Mouse (Mus musculus) layer of hippocampus, postnatal 25 days (tissue): ENCODE measurements around the gene Gm42688. TPM values are rescaled to one million over a fixed set of nuclear protein-coding genes. Genes with fewer than 3 reads are reported as not detected.
"Not testable (repeated sequence)": the region's sequence is repeated elsewhere in the genome, so short reads cannot be mapped to it uniquely, and the experiment has no call there.

Experiments used
- DNase-seq, 2 experiments: peaks; one replicate each; pipeline ENCODE4 v3.0.0; 2022; ENCODE audit warnings: mixed read lengths in 2 of 2, low spot score in 1 of 2; ENCODE audit errors: extremely low spot score in 1 of 2
- total RNA-seq, 2 experiments: library from RNA; stranded (reverse); gene quantifications; 2 replicates each; pipeline ENCODE4 v1.2.3; 2021

Gm42688 gene
- total RNA-seq, 2 experiments from 2014 or later, result 5.4 to 8.2 TPM

DNA sequence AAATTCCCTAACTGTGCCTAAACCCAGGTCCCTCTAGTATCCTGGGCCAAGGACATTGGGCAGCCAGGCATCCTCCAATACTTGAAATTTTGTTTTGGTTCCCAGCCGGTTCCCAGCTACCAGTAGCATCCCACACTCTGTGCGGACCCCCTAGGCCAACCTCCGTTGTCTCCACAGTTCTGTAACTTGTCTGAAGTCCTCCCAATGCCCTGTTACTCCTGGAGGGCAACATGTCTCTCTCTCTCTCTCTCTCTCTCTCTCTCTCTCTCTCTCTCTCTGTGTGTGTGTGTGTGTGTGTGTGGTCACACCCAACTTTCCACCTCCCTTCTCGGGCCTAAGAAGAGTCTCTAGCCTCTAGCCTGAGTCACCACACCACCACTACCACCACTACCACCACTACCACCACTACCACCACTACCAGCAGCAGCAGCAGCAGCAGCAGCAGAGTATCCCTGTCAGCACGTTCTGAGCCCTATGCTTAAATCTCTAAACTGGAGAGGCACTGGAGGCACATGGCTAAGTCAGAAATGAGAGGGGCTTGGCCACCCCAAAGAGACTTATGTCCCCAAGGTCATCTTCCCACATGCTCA, 35.0 kb downstream of the Gm42688 start:
- DNase-seq, result no peak

GRCm38 (mm10) chr6:83136881-83137575, 35.6 kb downstream of the Gm42688 start:
- no peak for DNase-seq

- DNase-seq, result peak in 1 of 2 experiments; percentile 56
These were observed 36.1 kb downstream of the Gm42688 start for GRCm38 (mm10) chr6:83137576-83137950.

DNA sequence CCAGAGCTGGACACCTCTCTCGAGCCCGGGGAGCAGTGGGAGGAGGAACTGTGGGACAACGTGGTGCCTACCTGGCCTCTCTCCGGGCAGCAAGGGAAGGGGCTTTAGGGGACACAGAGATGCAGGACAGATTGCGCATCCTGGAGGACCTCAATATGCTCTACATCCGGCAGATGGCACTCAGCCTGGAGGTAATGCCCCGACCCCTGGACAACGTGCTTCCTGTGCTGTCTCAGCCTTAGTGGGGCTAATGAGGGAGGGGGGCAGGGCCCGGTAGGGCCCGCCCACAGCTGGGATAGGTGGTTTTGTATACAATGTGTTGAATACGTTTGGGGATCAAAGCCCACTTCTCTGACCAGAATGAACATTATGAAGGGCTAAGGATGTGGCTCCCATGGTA, 36.6 kb downstream of the Gm42688 start:
- DNase-seq, result no peak

DNA sequence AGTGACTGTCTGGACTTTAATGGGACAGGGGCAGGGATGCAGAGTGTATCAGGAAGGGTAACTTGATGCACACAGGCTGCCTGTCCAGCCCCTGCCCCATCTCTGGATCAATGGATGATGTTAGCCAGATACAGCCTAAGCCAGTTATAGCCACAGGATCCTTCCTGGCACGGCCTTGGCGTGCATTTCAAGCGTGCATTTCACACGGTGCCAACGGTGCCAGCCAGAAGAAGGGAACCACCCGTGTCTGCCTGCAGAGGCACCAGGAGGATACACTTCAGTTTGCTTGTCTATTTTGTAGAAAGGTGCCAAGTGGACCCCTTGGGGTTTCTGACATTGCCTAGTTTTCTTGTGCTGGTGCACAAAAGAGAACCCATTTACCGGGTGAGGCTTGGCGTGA, 38.6 kb downstream of the Gm42688 start:
- no peak for DNase-seq

GRCm38 (mm10) chr6:83141636-83142035, 40.2 kb downstream of the Gm42688 start:
- no peak for DNase-seq

DNA sequence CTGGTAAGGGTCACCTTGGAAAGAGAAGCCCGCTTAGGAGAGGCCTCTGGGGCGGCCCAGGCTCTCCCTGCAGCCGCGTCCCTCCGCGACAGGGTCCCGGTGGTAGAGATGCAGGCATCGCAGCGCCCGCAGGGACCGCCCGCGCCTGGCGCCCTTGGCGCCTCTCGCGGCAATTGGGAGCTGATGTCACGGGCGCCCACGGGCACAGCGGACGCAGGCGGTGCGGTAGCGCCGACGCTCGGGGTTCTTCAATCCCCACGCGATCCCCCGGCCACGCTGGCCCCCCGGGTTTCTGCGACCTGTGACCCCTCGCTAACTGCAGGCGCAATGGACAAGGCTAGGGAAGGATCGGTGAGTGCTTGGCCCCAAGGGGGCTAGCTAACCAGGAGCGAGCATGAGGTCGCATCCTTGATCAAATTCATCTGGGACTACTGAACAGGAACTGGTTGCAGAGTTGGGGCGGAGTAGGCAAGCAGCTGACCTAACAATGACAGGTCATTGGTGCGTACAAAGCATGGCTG, 40.9 kb downstream of the Gm42688 start:
- peak; percentile 57 to 67 for DNase-seq

- DNase-seq, result no peak
These were observed 41.5 kb downstream of the Gm42688 start for GRCm38 (mm10) chr6:83142886-83143285.

GRCm38 (mm10) chr6:83145209-83145608, 43.8 kb downstream of the Gm42688 start:
- no peak for DNase-seq

DNA sequence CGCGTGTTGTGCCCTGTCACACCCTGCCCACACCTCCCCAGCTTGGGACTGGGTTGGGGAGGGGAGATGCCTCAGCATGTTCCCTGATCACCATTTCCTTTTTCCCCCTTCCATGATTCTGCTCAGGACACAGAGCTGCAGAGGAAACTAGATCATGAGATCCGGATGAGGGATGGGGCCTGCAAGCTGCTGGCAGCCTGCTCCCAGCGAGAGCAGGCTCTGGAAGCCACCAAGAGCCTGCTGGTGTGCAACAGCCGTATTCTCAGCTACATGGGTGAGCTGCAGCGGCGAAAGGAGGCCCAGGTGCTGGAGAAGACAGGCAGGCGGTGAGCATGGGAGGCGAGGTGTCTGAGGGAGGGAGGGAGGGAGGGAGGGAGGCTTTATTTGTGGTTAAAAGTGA, 44.4 kb downstream of the Gm42688 start:
- no peak for DNase-seq

DNA sequence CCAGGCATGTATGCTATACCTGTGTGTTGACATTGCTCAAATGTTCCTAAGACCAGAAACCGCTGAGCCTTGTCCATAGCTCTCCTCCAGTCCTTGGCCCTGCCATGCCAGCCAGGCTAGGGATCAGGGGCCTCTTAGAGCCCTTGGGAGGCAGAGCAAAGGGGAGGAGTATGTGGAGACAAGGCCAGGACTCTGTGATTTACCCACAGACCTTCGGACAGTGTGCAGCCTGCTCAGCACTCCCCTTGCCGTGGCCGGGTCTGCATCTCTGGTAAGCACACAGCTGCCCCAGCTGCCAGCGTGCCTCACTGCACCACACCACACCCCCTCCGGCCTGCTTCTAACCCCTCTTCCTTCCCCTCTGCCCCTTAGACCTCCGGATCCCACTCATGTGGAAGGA, 45.9 kb downstream of the Gm42688 start:
- DNase-seq, result no peak

GRCm38 (mm10) chr6:83151721-83152120, 50.3 kb downstream of the Gm42688 start:
- no peak for DNase-seq

GRCm38 (mm10) chr6:83153038-83153437, 51.6 kb downstream of the Gm42688 start:
- no peak for DNase-seq

DNA sequence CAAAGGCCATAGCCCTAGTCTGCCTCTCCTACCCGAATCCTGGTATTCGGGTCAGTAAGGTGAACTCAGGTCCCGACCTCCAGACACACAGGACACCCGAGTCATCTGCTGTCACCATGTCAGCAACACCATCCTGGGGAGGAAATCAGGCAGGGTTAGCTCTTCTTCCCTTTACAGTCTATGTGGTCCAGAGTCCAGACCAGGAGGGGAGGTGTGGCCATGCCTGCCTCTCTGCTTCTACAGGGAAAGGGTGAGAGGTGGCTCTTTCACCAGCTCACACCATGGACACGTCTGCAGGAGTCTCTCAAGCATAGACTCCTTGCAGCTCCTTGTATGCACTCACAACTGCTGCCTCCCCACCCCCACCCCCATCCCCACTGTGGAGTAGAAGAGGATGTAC, 52.1 kb downstream of the Gm42688 start:
- no peak for DNase-seq

DNA sequence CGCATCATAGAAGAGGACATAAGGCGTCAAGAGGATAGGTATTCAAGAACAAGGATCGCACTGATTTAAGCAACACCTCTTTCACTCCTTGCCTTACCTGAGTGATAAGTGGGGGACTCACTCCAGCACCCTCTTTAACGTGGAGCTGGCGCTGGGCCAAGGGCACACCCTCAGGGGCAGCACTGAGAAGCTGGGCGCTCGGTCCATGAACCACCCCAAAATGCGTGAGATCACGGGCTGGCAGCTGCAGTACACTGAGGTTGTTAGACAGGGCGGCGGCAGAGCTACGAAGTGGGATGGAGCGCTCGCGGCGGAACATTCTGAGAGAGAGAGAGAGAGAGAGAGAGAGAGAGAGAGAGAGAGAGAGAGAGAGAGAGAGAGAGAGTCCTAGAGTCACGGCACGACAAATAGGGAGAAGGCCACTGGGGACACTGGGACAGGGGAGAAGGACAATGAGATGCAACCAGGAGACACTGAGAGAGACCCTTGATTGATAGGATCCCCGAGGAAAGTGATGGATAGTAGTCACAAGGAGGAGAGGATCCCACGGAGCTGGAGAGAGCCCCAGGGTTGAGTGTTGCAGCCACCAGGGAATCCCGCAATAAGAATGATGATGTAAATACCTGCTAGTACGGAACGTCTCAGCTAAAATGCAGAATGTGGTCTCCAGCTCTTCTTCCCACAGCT, 54.3 kb downstream of the Gm42688 start:
- DNase-seq, result no peak

GRCm38 (mm10) chr6:83156259-83156684, 54.9 kb downstream of the Gm42688 start, which contains the start of the genes Wdr54 and 1700003E16Rik:
Gene Wdr54, minus strand, starts transcription at chr6:83156397.
Gene 1700003E16Rik, plus strand, starts transcription at chr6:83156404.
- peak; percentile 61 to 71 for DNase-seq

GRCm38 (mm10) chr6:83159456-83159855, 58.0 kb downstream of the Gm42688 start:
- not testable (repeated sequence) for DNase-seq
